Mouse (Mus musculus): ENCODE measurements at regions not wholly inside any gene's neighbourhood (a gene's known extent, or its start where the extent isn't known, plus 50 kb on each side); places are given as distances from the start of the nearest gene placed in this dataset.

DNA sequence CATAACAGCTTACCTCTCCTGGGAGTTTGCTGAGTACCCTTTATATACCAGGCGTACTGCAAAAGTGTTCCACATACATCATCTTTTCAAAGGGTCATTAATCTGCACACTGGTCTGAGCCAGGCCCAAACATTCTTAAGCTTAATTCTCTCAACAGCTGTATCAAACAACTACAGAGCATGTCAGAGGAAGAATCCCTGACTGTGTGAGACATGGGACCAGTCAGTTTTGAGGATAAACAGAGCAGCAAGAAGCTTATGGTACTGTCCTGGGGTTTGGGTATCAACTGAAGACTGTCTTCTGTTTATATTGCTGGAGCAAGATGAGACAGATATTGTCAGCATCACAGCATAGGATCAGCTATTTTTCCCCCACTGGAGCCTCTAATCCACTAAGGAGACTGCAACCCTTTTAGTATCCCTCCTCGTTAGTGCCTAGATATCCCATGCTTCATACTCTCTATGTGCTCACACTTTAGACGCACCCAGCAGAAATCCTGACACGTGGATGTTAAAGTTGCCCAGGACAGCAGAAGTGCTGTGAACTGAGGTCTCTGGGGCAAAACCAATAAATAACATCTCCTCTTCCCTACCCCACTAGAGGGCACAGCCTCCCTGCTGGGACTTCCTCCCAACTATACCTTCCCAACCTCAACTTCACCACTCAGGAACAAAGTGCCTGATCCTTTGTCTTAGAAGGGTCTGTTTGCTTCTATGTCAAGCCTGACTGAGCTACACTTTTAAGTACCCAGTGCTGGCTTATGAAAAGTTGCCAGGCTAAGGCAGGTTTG lies 271.6 kb downstream of the Gm826 start:
- DNase-seq: no peak

DNA sequence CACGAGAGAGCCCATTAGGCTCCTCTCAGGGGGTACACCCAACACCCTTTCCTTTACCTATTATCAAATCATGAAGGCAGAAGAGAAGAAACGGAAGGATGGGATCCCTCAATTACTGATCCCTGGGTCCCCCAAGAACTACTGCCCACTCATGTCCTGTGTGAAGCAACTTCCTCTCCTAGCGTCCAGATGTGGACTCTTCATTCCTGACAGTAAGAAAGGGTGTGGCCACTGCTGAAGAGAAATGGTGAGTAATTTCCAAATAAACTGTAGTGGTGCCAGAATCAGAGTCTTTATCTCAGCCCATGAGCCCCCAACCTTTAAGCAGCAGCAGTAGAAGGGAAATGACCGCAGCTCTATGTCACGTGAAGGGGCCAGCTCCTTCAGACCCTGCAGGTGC lies 273.9 kb downstream of the Gm826 start:
- no peak for DNase-seq

DNA sequence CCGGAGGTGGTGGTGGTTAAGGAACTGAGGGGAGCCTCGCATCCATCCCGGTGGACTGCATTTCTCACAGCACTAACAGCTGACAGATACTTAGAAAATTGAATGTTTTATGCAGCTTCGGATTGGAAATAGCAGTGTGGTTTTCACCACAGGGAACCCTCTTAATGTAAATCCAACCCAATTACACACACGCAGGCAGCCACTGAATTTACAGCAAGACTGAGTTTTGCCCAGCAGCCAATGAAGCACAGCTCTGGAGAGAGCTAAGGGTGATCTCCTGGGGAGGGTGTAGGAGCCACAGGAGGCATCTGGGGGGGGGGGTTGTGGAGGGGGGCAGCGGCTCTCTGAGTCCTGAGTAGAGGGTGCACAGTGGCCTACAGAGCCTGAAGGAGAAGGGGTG lies 276.8 kb downstream of the Gm826 start:
- DNase-seq: no peak

DNA sequence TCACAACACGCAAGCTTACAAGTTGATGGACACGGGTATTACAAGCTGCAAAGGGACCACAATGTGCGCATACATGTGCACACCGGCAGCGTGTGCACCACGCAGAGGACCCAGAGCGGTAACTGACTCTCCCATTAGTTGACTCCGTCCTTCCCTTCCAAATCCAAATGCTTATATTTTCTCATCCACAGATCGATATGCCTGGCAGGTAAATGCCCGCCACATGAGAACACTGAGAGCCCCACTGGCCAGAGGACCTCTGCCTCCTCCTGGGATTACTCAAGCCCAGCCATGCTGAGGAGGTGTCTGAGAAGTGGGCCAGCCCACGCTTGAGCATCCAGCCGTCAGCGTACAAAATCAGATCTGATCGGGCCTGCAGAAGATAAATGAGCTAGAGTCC lies 279.6 kb downstream of the Gm826 start:
- DNase-seq: no peak

DNA sequence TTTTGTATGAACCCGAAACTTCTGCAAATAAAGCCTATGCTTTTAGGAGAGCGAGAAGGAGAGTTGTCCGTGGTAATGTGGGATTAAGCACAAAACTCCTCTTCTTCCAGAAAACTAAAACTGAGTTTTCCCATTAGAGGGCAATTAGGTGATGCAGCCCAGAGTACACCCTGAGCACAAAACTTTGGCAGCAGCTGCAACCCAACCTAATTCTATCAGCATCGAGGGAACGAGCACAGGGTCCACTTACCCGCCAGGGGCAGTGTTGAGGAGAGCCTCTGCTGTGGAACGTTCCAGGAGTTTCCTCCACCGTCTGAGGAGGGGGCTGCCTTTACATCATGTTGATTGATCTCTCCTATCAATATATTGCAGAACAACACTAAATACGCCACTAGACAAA lies 285.7 kb downstream of the Gm826 start:
- DNase-seq: no peak

DNA sequence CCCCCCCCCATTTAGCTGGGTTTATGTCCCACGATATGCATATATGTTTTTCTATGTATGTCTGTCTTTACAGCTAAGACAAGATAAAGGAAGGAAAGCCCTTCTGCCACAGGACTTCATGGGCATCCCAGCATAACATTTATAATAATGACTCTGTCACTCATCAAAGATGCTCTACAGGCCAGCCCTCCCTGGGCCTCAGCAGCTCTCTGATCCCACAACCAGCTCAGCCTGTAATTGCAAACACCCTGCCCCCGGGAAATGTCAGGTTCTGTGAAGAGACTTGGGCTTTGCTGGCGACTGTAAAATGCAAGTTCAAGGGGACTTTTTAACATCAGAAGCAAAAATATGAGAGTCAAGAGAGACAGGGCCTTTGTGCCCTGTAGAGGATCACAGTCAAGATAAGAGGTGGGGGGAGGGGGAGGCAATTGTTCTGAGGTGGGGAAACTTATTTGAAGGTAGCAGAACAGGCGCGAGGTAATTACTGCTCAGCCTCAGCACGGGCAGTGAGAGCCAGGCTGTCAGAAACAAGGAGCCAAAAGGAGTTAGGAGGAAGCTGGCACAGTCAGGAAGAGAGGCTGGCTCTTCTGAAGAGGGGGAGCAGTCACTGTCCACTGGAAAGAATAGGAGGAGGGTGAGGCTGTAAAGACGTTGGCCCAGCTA lies 286.9 kb downstream of the Gm826 start:
- no peak for DNase-seq

DNA sequence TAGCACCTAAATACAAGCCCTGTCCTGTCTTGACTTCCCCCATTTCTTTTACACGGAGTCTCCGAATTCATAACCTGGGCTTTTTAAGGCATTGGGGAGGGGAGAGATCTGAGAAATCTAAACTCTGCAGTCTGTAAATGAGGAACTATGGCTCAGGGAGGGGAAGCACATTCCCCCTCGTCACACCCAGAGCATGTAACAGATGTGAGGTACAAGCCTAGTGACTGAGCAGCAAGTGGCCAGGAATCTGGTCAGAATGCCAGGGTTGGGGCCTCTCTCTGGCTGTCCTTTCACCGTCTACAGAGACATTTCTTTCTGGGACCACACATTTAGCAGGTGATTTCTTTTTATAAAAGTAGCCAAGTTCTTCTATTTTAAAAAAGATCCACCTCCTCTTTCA lies 289.4 kb downstream of the Gm826 start:
- DNase-seq: no peak

DNA sequence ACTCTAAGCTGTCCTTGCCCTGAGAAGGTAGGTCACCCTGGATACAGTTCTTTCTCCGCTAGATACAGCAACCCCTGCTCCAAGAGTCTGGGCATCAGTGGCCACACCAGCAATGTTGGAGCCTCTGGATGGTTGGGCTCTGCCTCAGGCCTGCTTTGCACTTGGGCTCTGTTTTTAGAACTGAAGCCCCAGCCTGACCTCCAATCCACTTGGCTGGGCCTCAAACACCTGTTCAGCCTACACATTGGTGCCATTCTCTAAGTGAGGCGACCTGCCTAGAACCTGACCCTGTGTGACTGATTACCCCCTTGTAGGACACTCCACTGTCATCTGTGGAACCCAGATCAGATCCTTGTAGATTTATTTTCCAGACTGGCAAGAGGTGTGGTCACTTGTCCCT lies 289.8 kb downstream of the Gm826 start:
- DNase-seq: no peak

DNA sequence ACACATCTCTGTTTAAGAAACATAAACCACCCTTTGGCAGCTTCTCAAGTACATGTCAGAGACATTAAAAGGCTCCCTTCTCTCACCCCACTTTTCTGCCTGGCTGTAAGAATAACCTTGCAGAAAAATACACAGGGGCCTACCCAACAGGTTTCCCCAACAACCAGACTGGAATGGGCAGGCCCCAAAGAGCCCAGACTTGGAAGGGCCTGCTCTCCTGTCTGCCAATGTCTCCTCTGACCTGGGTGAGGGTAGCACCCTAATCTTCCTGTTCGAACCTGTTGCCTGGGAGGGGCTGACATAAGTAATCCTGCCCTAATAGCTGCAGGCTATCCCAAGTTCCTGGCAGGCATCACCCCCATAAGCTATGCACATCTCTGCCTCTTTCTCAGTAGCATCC lies 304.5 kb downstream of the Gm826 start:
- DNase-seq: no peak

DNA sequence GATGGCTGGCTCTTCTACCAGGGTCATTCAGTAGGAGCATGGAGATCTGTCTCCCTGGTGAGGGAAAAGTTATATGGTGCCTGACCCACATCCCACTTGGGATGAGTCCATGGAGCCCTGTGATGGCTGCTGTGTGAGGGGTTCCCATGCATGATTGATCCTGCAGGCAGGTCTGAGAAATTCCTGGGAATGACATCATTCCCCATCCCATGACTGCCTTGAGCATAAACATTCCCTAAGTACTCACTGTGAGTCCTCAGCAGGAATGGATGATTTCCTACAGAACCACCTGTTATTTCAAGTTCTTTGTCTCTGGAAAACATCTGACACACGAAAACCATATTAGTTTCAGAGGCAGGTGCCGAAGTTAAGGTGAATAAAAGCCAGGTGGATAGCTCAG lies 305.5 kb downstream of the Gm826 start:
- DNase-seq: no peak

DNA sequence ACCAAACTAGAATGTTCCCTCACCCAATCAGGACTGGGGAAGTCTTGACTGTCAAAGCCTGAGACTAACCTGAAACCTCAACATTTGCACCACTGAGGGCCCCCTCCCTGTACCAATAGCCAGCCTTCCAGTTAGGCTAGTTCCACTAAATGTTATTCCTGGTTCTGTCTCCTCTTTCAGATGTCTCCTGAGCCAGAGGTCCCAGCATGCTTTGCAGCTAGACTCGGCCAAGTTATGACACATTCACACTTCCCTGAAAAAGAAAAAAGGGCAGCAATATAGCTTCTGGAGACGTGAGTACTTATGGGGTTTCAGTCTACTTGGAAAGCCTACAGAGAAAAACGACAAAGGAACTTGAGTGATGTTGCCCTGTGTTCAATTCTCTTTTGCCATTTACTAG lies 308.1 kb downstream of the Gm826 start:
- no peak for DNase-seq

DNA sequence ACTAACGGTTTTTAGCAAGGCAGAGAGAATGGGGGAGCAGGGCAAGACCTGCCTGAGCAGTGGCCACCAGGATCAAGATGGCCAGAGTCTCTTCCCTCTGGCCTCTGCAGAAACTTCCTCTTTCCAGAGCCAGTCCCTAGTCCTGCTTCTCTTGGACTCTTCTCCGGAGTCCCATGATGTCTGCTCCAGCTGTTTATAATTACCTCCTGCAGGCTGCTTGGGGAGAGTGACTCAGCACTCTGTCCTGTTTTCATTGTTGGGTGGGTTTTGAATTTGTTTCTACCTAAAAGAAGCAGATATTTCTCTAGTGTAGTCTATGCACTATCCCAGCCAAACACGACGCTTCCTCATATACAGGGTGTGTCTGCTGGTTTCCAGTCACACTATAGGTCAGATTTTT lies 312.4 kb downstream of the Gm826 start:
- no peak for DNase-seq

DNA sequence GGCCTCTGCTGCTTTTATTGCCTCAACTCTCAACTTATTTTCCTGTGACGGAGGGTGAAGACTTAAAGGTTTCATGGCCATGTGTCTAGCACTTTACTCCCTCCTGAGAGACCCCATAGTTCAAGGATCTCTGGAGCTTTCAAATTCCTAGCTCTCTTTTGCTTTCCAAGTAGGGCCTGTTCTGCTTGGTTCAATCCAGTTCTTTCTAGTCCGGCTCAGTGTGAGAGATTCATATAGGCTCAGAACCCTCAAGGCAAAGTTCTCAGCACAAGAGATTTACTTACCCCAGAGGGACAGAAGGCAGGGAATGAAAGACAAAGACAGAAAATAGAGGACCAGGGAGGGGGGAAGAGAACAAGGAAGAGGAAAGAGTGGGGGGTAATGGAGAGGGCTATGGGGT lies 313.1 kb downstream of the Gm826 start:
- DNase-seq: no peak

DNA sequence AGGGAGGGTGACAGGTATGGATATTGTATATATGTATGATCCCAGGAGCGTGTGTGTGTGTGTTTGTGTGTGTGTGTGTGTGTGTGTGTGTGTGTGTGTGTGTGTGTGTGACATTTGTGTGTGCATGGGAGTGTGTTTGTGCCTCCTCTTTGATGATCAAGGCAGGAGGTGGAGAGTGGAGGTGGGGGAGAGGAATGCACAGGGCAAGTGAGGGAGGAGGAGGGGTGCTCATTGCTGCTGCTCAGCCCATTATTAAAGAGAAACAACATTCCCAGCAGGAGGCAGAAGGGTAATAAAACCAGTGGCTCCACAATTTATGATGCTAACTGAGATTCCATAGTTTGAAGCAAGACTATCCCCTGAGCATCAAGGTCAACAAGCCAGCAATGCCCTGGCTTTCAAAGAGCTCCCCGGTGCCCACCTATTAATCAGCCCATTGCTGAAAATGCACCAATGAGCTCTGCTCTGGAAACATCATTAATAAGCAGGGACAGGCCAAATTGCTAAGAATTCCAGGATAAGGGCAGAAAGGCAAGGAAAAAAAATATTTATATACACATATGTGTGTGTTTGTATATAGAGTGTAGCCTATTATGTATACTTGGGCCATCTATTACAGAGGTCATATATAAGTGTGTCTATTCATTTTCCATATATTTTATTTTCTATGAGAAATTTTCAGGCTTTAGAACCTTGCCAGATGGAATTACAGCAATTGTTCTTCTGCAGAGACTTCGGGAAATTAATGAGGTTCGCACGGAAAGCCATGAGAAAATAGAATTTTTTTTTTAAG lies 316.7 kb downstream of the Gm826 start:
- DNase-seq: no peak

DNA sequence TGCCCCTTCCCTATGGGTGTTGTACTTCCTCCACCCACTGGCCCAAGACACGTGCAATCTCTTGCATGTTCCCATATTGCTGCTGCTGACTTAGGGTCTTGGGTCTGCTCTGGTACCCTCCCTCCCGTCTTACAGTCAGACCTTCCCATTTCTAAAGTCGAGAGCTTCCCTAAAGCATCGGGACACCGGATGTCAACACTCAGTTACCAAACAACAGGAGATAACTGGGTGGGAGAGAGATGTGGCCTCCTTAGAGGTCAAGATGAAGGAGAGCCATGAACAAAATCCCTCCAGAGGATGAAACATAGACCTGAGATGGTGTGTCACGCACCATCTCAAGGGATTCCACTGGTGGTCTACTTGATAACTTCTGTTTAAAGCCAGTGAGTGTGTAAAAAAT lies 322.5 kb downstream of the Gm826 start:
- DNase-seq: no peak

DNA sequence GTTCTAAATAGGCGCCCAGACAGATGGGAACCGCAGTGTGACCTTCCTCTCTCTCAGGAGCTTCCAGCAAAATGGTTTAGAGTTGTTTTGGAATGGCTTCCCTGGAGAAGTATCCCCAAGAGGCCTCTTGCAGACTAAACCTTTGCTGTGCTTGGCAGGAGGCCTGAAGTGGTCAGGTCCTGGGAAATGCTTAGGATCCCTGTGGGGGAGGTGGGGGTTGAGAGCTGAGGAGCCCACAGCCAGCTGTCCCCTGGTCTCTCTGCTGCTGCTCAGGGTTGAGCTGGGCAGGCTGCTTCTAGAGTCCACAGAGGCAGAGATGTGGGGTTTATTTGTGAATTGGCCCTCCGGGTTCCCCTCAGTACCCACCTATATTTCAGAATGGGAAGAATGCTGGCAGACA lies 331.3 kb downstream of the Gm826 start:
- DNase-seq: no peak

DNA sequence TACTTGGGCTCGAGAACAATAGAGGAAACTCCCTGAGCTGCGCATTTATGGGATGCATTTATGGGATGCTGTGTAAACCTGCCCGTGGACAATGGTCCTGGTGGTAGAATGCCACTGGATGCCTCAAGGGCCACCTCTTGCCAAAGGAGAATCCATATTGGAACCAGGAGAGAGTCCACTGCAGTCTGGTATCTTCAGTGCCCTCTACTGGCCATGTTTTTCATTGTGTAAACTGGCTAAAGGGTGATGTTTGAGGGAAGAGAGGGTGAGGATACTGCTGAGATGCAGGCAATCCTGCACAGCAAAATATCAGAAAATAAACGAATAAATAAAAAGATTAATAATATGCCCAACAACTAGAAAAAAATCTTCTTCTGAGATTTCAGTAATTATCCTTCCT lies 333.5 kb downstream of the Gm826 start:
- DNase-seq: no peak

DNA sequence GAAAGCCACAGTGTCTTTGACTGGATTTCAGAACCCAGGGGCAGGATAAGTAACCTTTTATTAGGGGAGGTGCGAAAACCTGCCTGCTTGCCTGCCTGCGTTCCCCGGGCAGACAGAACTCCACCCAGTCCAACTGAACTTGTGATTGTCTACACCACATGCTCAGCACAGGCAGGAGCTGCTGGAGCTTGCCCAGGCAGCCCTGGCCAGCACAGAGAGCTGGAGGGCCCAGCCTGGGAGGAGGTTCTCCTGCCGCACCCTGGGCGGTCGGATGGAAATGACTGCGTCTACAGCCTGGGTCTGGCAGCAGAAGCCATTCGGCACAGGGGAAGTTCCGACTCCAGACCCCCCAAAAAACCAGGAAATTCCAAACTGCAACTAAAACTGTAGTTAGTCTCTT lies 336.6 kb downstream of the Gm826 start:
- no peak for DNase-seq

DNA sequence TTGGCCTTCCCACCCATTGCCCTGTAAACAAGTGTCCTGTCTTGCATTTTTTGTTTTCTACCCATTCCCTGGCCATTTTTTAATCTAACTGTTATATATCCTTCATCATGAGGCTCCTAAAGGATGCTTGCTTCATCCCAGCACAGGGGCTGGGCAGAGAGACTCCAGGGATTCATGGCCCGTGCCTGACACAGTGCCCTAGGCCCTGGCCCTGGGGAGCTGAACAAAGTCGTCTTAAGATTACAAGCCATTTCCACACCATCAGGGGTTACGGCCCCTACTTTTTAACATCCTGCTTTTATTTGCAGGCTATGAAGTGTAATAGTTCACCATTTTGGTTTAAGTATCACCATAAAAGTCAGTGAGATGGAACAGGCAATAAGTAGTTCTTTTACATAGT lies 339.5 kb downstream of the Gm826 start:
- no peak for DNase-seq

DNA sequence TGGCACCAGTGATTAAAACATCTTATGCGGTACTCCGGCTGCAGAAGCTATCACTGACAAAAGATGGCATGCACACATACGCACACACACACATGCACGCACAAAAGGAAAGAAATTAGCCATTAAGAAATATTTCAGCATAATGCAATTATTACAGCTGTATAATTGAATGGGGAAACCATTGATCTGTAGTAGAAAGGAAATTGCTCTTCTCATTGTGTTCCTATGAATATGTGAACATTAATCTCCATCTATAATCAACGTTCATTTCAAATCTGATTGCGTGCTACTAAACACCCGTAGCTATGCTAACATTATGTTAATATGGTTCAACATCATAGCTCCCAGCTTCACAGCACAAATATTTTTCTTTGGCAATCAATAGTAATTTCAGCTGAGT lies 347.2 kb downstream of the Gm826 start:
- DNase-seq: no peak

DNA sequence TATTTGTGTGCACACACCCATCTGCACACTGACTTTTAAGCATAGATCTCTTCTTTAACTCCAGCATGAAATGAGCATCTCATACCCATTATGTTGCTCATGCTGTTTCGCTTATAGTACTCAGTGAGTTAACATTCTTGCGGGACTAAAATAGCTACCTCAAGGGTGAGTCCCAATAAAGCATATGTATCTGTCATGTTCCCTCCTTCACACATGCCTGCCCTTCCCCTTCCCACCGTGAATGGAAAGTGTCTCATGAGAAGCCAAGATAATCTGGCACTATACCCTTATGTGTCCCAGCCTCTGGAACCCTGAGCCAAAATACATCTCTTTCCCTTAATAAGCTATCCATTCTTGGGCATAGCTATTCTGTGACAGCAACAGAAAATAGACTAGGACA lies 352.3 kb downstream of the Gm826 start:
- no peak for DNase-seq

DNA sequence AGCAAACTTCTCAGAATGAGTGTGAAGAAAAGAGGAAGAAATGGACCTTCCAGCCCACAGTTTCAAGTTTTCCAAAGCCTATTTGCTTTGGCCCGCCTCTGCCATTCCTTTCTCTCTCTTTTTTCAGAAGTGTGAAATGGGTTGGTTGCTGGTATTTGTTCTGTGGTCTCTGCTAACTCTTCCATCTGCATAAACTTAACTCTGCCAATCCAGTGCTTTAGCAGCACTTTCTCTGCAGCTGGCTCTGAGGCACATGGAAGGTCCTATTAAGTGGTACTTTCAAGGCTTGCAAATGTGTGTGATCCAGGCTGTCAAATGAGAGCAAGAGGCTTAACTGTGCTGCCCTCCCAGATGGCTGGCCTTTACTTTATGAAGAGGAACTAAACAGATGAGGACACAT lies 383.6 kb downstream of the Gm826 start:
- DNase-seq: no peak

DNA sequence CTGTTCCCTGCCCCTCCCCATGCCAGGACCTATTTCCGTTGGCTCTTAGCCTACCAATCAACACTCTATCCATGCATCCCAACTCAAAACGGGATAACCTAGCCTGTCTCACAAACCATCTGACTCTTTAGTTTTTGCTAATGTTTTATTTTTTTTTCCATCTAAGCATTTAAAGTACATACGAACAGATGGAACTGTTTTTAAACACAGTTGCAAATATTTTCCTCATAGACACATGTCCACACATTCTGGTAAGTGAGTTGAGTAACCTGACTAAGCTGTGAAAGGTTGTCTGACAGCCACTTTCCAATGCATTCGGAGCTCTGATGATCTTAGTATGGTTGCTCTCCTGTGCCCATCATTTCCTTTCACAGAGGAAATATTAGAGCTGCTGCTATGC lies 384.9 kb downstream of the Gm826 start:
- DNase-seq: no peak

DNA sequence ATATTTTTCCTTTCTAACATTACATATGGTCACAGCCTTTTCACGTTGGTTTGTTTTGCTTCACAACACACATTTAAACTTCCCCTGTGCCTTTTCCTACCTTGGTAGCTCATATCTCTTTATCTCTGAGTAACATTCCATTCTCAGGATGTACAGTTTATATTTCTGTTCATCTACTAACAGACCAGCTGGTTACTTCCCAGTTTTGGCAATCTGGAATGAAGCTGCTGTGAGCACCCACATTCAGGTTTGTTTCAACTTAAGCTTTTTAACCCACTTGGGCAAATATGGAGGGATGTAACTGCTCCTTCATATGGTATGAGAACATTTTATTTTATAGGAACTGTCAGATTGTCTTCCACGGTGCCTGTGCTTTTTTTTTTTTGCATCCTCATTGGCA lies 403.2 kb downstream of the Gm826 start:
- no peak for DNase-seq
